Mouse (Mus musculus): ENCODE results near the gene C1qtnf1.
A peak's percentile ranks its signal among the peaks of the same experiment; 100 is the strongest.
"Not testable (repeated sequence)": the region's sequence is repeated elsewhere in the genome, so short reads cannot be mapped to it uniquely, and the experiment has no call there.

C1qtnf1 gene

DNA sequence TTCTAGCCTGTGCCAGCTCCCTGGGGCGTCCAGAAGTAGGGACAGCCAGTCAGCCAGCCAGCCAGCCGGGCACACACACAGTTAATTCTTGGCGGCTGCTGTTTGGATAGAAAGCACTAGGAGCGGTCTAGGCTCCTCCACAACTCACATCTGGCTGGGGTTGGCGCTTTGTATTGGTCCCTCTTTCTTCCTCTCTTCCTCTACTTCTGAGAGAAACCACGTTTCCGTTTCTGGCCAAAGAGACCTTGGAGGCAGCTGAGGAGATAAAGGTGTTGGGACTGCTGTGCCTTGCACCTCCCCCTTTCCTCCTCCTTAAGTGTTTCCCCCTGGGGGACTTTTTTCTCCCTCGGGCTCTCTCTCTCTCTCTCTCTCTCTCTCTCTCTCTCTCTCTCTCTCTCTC is at the start of gene C1qtnf1:
Gene C1qtnf1 (plus strand): TSS at position 218 of the 400 bp plus-strand sequence.
- DNase-seq (ENCODE audit: low spot score in 2 of 2): no peak

GRCm38 (mm10) chr11:118378656-118379055 is 49.3 kb upstream of the C1qtnf1 start:
- no peak for DNase-seq (ENCODE audit: low spot score in 2 of 2)

DNA sequence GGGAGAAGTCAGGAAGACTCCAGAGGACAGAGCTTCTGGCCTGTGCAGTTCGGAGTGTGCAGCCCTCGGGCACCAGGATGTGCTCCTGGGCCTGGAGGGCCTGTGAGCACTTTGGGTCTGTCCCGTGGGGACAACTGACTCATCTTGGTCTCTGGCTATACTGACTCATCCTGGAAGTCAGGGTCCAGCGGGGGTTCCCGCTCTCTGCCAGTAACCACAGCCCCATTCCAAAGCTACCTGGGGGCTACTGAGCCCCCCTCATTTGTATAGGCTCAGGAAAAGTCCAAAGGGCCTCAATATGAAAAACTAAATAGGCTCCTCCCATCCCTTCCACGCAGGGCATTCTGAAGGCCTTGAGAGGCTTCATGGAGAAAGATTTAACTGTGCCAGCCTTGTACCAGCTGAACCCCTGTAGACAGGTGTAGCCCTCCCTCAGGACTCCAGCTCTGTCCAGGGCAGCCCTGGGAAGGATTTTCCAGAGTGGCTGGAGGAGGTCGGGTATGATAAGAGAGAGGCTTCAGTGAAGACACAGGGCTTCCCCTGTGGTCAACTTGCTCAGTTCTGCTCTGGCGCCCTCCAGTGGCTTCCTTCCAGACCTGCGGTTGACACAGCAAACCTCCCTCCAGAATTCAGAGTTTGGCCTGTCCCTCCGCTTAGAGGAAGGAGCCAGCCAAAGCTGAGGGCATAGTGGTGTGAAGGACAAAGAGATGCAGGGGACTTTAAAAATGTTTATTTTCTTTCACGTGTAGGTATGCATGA is 48.6 kb upstream of the C1qtnf1 start:
- DNase-seq (ENCODE audit: low spot score in 2 of 2): peak; percentile 59 to 70

- DNase-seq (ENCODE audit: low spot score in 2 of 2): not testable (repeated sequence)
These were observed 40.2 kb upstream of the C1qtnf1 start for GRCm38 (mm10) chr11:118387816-118388215.

GRCm38 (mm10) chr11:118393991-118394390 is 34.0 kb upstream of the C1qtnf1 start:
- no peak for DNase-seq (ENCODE audit: low spot score in 2 of 2)

DNA sequence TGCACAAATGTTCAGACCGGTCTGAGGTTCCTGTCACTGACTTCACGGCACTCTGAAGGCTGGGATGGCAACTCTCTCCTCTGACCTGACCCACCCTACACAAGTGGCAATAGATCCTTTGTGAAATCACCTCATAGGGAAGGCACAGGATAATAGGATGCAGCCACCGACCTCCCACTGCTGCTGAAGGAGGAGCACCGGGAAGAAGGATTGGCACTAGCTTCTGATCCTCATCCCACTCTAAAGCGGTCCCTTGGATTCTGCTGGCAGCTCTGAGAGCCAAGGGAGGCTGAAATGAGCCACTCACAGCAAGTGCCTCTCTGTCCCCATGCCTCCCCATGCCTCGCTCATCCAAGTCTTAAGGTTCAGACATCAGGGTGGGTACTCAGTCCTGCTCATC is 33.5 kb upstream of the C1qtnf1 start:
- DNase-seq (ENCODE audit: low spot score in 2 of 2): no peak

DNA sequence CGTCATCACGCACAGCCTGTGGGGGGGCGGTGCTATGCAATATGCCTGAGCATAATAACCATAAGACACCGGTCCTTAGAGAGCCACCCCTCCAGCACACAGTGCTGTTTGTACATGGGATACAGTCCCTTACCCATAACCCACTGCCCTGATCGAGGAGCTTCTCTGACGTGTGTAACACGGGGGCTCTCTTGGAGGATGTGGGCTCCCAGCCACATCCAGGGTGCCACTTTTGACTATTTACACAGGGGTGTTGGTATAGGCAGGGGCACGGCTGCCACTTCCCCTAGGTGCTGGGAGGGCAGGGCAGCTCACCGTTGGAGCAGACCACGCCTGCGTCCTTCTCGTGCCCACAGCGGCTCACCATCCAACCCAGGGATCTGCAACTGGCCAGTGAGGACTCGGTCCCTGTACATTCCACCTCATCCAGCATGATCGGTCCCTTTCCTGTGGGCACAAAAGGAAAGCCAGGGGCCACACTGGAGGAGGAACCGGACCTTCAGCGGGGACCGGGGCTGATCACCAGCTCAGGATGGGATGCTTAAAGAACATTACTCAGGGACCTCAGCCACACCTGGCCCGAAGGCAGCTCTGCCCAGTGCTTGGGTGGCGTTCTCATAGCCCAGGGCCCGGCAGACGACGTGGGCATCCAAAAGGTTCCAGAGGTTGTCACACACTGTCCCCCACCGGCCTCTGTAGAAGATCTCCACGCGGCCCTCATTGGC is 30.0 kb upstream of the C1qtnf1 start:
- DNase-seq (ENCODE audit: low spot score in 2 of 2): no peak

- no peak for DNase-seq (ENCODE audit: low spot score in 2 of 2)
These were observed 28.0 kb upstream of the C1qtnf1 start for GRCm38 (mm10) chr11:118399891-118400565.

GRCm38 (mm10) chr11:118400566-118400936 is 27.5 kb upstream of the C1qtnf1 start:
- no peak for DNase-seq (ENCODE audit: low spot score in 2 of 2)

DNA sequence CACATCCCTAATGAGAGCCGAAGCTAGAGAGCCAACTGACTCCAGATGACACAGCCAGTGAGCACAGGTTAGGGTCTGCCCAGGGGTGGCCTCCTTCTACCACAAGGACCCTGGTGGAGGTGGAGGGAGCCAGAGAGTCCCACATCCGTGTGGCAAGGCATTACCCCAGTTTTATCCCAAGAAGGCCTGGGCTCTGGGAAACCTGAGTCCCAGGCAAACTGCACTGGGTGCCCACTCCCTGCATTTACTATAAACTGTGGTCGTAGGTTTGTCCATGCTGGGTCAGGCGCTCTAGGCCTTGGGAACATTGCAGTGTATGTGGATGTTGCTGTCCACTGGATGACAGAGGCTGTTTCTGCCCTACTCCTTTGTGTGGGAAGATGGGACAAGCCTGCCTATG is 26.8 kb upstream of the C1qtnf1 start:
- no peak for DNase-seq (ENCODE audit: low spot score in 2 of 2)

- peak; percentile 53 to 60 for DNase-seq (ENCODE audit: low spot score in 2 of 2)
These were observed 26.2 kb upstream of the C1qtnf1 start, which contains the start of gene Lgals3bp for GRCm38 (mm10) chr11:118401760-118402280. Gene Lgals3bp (minus strand): TSS chr11:118402092.

DNA sequence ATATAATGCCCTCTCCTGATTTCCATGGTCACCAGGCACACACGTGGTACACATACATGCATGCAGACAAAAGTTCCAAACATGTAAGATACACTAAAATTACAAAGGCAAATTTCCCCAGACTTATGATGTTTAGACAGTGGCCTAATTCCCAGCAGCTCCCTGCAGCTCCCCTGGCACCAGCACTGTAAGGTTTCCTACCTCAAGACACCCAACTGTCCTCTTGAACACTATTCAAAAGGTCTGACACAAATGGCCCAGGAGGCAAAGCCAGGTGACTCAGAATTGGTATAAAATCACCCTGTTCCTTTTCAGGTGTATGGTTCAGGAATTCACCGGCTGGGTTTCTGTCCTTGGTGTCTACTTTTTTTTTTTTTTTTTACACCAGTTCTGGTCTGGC is 24.8 kb upstream of the C1qtnf1 start:
- no peak for DNase-seq (ENCODE audit: low spot score in 2 of 2)

GRCm38 (mm10) chr11:118403951-118404899 is 23.8 kb upstream of the C1qtnf1 start:
- DNase-seq (ENCODE audit: low spot score in 2 of 2): peak in 1 of 2 experiments; percentile 27

GRCm38 (mm10) chr11:118405311-118405710 is 22.7 kb upstream of the C1qtnf1 start:
- no peak for DNase-seq (ENCODE audit: low spot score in 2 of 2)

- no peak for DNase-seq (ENCODE audit: low spot score in 2 of 2)
These were observed 21.5 kb upstream of the C1qtnf1 start for GRCm38 (mm10) chr11:118406521-118406920.

- DNase-seq (ENCODE audit: low spot score in 2 of 2): no peak
These were observed 20.6 kb upstream of the C1qtnf1 start for GRCm38 (mm10) chr11:118407318-118407910.

- DNase-seq (ENCODE audit: low spot score in 2 of 2): no peak
These were observed 19.8 kb upstream of the C1qtnf1 start for GRCm38 (mm10) chr11:118408051-118408740.

- DNase-seq (ENCODE audit: low spot score in 2 of 2): no peak
These were observed 18.6 kb upstream of the C1qtnf1 start for GRCm38 (mm10) chr11:118409106-118410072.

GRCm38 (mm10) chr11:118410073-118410444 is 17.9 kb upstream of the C1qtnf1 start:
- DNase-seq (ENCODE audit: low spot score in 2 of 2): no peak

All from spleen, postnatal 36 days (tissue).